Mouse (Mus musculus) adrenal gland (tissue): Measurements from ENCODE around the gene Acod1.

Source experiments
- intact Hi-C: fragments of 180-260 bp; cut with DNase I; formaldehyde crosslinking; loops from one replicate; pipeline ENCODE4 v1.15.1; 2025

Acod1 gene

DNA sequence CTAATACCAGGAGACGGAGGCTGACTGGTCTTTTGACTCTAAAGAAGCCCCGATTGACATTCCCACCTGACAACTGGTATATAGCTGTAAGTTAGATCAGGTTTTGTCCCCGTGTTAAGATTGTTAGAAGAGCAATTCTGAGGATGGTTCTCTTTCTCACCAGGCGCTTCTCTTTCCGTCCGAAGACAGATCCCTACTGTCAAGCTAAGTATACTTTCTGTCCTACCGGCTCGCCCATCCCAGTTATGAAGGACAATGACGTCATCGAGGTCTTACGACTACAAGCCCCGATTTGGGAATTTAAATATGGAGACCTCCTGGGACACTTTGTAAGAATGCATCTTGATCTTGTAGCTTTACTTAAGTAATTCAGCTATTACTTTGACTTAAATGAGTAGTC lies 24.7 kb downstream of the Acod1 start:
- intact Hi-C loops, result no loop called here

DNA sequence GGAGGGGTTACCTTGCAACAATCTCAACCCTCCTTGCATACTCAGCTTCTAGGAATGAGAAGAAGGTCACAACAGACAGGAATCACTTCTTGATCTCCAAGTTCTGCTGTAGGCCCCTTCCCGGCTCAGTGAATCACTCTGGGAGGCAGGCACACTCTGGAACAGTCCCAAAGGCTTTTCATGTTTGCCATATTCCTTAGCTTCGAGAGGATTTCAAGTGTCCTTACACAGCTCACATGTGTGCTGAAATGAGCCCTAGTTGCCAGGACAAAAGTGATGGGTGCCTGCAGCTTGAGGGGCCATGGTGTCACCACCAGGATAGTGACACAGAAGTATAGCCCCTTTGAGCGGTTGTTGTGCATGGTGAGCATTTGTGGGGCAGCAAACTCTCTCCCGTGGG lies 26.0 kb downstream of the Acod1 start:
- intact Hi-C loops, result no loop called here

GRCm38 (mm10) chr14:103073825-103074224 lies 27.0 kb downstream of the Acod1 start:
- intact Hi-C loops, result no loop called here

- intact Hi-C loops, result no loop called here
Measured at GRCm38 (mm10) chr14:103075166-103075565, 28.4 kb downstream of the Acod1 start.

GRCm38 (mm10) chr14:103077272-103078005 lies 30.7 kb downstream of the Acod1 start:
- intact Hi-C loops, result no loop called here

- intact Hi-C loops, result no loop called here
Measured at GRCm38 (mm10) chr14:103078006-103078912, 31.5 kb downstream of the Acod1 start.

- intact Hi-C loops, result no loop called here
Measured at GRCm38 (mm10) chr14:103079209-103079977, 32.6 kb downstream of the Acod1 start.

DNA sequence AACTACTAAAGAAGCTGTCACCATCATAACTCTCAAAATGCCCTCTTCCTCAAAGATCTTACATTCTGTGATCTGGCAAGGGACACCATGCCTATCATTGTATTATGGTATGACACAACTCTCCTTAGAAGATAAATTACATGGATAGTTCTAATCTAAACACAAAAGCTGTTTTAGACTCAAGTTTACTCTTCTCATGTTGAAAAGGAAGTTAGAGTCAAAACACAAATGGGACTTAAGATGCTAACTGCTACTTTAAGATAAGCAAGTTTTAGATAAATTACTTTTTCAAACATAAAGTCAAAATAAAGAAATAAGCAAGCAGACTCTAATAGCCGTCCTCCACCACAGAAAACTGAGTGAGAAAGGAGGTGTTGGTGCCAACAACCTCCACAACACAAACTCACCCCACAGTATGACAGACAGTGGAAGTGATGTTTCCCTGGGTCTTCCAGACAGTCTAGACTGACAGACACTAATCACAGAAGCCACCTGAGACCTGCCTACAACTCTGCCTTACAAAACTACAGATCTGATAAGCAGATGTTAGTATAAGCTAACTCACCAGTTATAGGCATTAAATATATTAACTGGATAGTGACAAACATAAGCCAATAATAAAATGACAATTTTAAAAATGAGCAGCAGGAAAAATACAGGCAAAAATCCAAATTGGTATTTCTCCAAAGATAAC lies 39.2 kb downstream of the Acod1 start:
- intact Hi-C loops, result no loop called here

- intact Hi-C loops, result no loop called here
Measured at GRCm38 (mm10) chr14:103086671-103087324, 40.0 kb downstream of the Acod1 start.

DNA sequence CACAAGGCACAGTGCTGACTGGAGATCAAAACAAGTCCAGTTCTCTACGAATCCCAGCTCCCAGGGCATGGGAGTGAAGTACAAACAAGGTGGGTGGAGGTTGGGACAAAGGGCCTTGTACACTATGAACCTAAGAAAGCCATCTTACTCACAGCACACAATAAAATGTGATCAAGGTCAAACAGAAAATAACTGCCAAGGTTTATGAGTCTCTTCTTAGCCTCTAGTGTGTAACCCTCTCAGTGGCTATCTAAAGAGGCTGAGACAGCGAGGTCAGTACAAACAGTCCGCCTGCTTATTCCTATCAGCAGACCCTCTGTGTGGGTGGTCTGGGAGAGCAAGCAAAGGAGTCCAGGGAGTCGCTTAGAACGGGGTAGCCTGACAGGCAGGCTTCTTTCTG lies 41.1 kb downstream of the Acod1 start:
- intact Hi-C loops, result no loop called here

DNA sequence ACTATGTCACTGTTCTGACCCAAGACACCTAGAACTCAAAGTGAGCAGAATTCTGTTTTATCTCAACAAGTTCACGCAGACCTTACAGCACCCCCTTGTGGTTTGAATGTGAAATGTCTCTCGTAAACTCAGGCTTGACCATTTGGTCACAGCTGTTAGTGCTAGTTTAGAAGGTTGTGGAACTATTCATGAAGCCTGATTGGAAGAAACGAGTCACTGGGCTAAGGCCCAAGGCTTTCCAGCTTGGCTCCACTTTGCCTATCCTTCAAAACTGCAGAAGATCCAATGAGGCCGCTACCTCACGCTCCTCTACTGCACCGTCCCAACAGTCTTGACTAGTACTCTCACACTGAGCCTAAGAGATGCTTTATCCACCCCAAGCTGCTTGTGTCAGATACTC lies 41.8 kb downstream of the Acod1 start:
- intact Hi-C loops, result no loop called here

DNA sequence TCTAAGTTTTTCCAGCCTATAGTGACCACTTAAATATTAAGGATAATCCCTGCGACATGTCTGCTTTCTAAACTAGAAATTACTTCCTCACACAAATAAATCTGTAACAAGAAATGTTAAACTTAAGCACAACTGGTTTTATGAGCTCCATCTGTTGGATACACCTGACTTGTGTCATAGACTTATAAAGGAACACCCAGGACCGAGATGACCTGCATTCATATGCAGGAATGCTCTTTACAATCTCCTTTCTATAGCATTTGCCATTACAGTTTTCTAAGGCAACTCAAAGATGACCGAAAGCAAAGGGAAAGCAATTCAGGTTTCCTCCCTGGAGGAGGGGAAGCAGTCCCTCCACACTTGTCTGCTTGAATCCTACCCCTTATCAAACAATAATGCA lies 46.5 kb downstream of the Acod1 start:
- intact Hi-C loops, result no loop called here

GRCm38 (mm10) chr14:103093670-103094069 lies 46.9 kb downstream of the Acod1 start:
- intact Hi-C loops, result no loop called here

DNA sequence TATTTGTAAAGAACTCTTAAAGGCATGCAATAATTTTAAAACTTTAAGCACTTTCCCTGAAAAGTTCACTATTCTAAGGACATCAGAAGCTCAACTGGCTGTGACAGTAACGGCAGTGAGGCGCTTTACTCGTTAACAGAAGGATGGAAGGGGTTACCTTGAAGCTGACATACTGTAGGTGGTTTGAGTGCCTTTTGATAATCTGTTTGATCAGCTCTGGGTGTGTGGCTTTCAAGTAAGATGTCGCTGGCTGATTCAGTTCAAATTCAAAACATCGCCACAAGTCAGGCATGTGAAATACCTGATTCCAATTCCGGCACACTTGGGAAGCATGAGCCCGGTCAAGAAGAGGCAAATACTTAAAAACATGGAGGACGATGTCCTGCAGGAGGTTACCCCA lies 48.3 kb downstream of the Acod1 start:
- intact Hi-C loops, result no loop called here

DNA sequence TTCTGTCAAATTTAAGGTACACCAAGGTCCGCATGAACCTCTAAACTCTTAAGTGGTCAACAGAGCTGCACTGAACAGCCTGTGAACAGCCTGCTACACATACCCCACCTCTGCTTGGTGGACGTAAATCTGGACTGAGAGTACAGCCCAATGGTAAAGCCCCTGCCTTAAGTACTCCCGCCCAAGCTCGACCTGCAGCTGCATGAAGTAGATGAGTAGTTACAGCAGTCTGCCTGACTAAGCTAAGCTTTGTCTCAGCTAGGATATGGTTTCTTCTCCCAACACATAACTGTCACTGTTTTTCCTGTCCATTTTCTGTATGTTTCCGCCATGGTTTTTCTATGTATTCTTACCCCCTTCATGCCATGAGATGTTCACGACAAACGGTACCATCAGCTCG lies 49.0 kb downstream of the Acod1 start:
- intact Hi-C loops, result no loop called here

DNA sequence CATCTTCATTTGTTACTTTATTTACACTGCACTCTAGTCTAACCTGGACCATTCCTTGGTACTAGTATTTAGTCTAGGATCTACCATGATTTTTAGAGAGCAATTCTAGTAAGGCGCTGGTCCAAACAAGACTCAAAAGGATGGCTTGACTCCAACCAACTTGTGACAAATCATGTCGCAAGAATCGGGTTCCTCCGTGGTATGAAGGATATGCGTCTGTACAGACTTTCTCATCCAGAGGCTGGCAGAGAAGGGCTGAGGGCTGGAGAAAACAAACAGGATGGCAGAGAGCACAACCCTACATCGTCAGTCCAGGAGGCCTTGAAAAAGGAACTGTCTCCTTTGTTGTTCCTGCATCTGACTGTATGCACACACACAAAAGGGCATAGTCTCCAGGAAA lies 49.8 kb downstream of the Acod1 start:
- intact Hi-C loops, result no loop called here

GRCm38 (mm10) chr14:103098213-103098586 lies 51.4 kb downstream of the Acod1 start:
- intact Hi-C loops, result loop anchor here (1.0 kb wide), 1 partner anchor 28 kb away; the partner anchor contains the start of gene Cln5

- intact Hi-C loops, result loop anchor here (1.0 kb wide), 1 partner anchor 28 kb away; the partner anchor contains the start of gene Cln5
Measured at GRCm38 (mm10) chr14:103098587-103099235, 51.9 kb downstream of the Acod1 start.

GRCm38 (mm10) chr14:103099238-103099933 lies 52.6 kb downstream of the Acod1 start, which contains the start of gene Fbxl3:
TSS of gene Fbxl3 (minus strand) at chr14:103099566.
- intact Hi-C loops, result no loop called here
